Mouse (Mus musculus) urinary bladder, postnatal 14 days (tissue): ENCODE data around the gene Wipf3.

Experiments
- DNase-seq: peaks from one replicate; pipeline ENCODE4 v3.0.0; 2021; ENCODE audit warnings: low spot score

The Wipf3 gene

GRCm38 (mm10) chr6:54478646-54479324, 49.4 kb downstream of the Wipf3 start:
- no peak for DNase-seq

- no peak for DNase-seq
Observed at GRCm38 (mm10) chr6:54481390-54482112, 52.1 kb downstream of the Wipf3 start.

GRCm38 (mm10) chr6:54485000-54485399, 55.6 kb downstream of the Wipf3 start:
- peak; percentile 58 for DNase-seq

- no peak for DNase-seq
Observed at GRCm38 (mm10) chr6:54485435-54485901, 56.1 kb downstream of the Wipf3 start.

GRCm38 (mm10) chr6:54485973-54486569, 56.7 kb downstream of the Wipf3 start:
- no peak for DNase-seq

- DNase-seq, result no peak
Observed at GRCm38 (mm10) chr6:54491074-54491473, 61.7 kb downstream of the Wipf3 start.

GRCm38 (mm10) chr6:54494097-54494496, 64.7 kb downstream of the Wipf3 start:
- DNase-seq, result no peak

- no peak for DNase-seq
Observed at GRCm38 (mm10) chr6:54494612-54495398, 65.4 kb downstream of the Wipf3 start.

GRCm38 (mm10) chr6:54496214-54496613, 66.8 kb downstream of the Wipf3 start:
- DNase-seq, result no peak

GRCm38 (mm10) chr6:54502661-54503115, 73.3 kb downstream of the Wipf3 start:
- DNase-seq, result no peak

- no peak for DNase-seq
Observed at GRCm38 (mm10) chr6:54506318-54506717, 76.9 kb downstream of the Wipf3 start.

- DNase-seq, result peak; percentile 60
Observed at GRCm38 (mm10) chr6:54507002-54507401, 77.6 kb downstream of the Wipf3 start.

GRCm38 (mm10) chr6:54507808-54508207, 78.4 kb downstream of the Wipf3 start:
- DNase-seq, result no peak

GRCm38 (mm10) chr6:54508256-54508793, 78.9 kb downstream of the Wipf3 start:
- DNase-seq, result no peak

- no peak for DNase-seq
Observed at GRCm38 (mm10) chr6:54509264-54509663, 79.9 kb downstream of the Wipf3 start.

- DNase-seq, result no peak
Observed at GRCm38 (mm10) chr6:54512256-54512655, 82.9 kb downstream of the Wipf3 start.

- DNase-seq, result no peak
Observed at GRCm38 (mm10) chr6:54516512-54517134, 87.2 kb downstream of the Wipf3 start.

GRCm38 (mm10) chr6:54518758-54519157, 89.4 kb downstream of the Wipf3 start:
- no peak for DNase-seq

GRCm38 (mm10) chr6:54528666-54529065, 99.3 kb downstream of the Wipf3 start:
- DNase-seq, result no peak

GRCm38 (mm10) chr6:54530182-54530581, 100.8 kb downstream of the Wipf3 start:
- no peak for DNase-seq

- DNase-seq, result no peak
Observed at GRCm38 (mm10) chr6:54531048-54531481, 101.7 kb downstream of the Wipf3 start.
